Mouse (Mus musculus): Measurements from ENCODE around the gene Slc25a13.

The Slc25a13 gene

GRCm38 (mm10) chr6:6216507-6217285 lies at the start of gene Slc25a13:
Gene Slc25a13 (minus strand): TSS chr6:6217173.
- DNase-seq (ENCODE audit: extremely low spot score): peak; percentile 86

GRCm38 (mm10) chr6:6265761-6266160 lies 48.8 kb upstream of the Slc25a13 start:
- no peak for DNase-seq (ENCODE audit: extremely low spot score)

- DNase-seq (ENCODE audit: extremely low spot score): no peak
Measured at GRCm38 (mm10) chr6:6263293-6263911, 46.4 kb upstream of the Slc25a13 start.

GRCm38 (mm10) chr6:6260917-6261316 lies 43.9 kb upstream of the Slc25a13 start:
- no peak for DNase-seq (ENCODE audit: extremely low spot score)

GRCm38 (mm10) chr6:6248500-6248899 lies 31.5 kb upstream of the Slc25a13 start:
- no peak for DNase-seq (ENCODE audit: extremely low spot score)

- DNase-seq (ENCODE audit: extremely low spot score): no peak
Measured at GRCm38 (mm10) chr6:6243828-6244227, 26.9 kb upstream of the Slc25a13 start.

GRCm38 (mm10) chr6:6242114-6242513 lies 25.1 kb upstream of the Slc25a13 start:
- no peak for DNase-seq (ENCODE audit: extremely low spot score)

GRCm38 (mm10) chr6:6236788-6237298 lies 19.9 kb upstream of the Slc25a13 start:
- DNase-seq (ENCODE audit: extremely low spot score): no peak

GRCm38 (mm10) chr6:6230262-6230661 lies 13.3 kb upstream of the Slc25a13 start:
- no peak for DNase-seq (ENCODE audit: extremely low spot score)

- DNase-seq (ENCODE audit: extremely low spot score): no peak
Measured at GRCm38 (mm10) chr6:6222721-6223120, 5.7 kb upstream of the Slc25a13 start.

- DNase-seq (ENCODE audit: extremely low spot score): no peak
Measured at GRCm38 (mm10) chr6:6220574-6220973, 3.6 kb upstream of the Slc25a13 start.

GRCm38 (mm10) chr6:6219661-6220370 lies 2.8 kb upstream of the Slc25a13 start:
- DNase-seq (ENCODE audit: extremely low spot score): no peak

- no peak for DNase-seq (ENCODE audit: extremely low spot score)
Measured at GRCm38 (mm10) chr6:6217286-6217625, 283 bp upstream of the Slc25a13 start.

GRCm38 (mm10) chr6:6216120-6216506 lies 860 bp downstream of the Slc25a13 start:
- no peak for DNase-seq (ENCODE audit: extremely low spot score)

GRCm38 (mm10) chr6:6212360-6213310 lies 4.3 kb downstream of the Slc25a13 start:
- no peak for DNase-seq (ENCODE audit: extremely low spot score)

GRCm38 (mm10) chr6:6211958-6212357 lies 5.0 kb downstream of the Slc25a13 start:
- no peak for DNase-seq (ENCODE audit: extremely low spot score)

- no peak for DNase-seq (ENCODE audit: extremely low spot score)
Measured at GRCm38 (mm10) chr6:6210637-6211036, 6.3 kb downstream of the Slc25a13 start.

- no peak for DNase-seq (ENCODE audit: extremely low spot score)
Measured at GRCm38 (mm10) chr6:6208351-6209059, 8.5 kb downstream of the Slc25a13 start.

GRCm38 (mm10) chr6:6207836-6208235 lies 9.1 kb downstream of the Slc25a13 start:
- no peak for DNase-seq (ENCODE audit: extremely low spot score)

GRCm38 (mm10) chr6:6207395-6207794 lies 9.6 kb downstream of the Slc25a13 start:
- no peak for DNase-seq (ENCODE audit: extremely low spot score)
